Mouse (Mus musculus) ES-Bruce4 (cell line): ENCODE measurements around the gene Slc43a1.

Experiments
- CTCF ChIP-seq: IDR thresholded peaks from one replicate; pipeline ENCODE4 v1.8.1; 2011; ENCODE audit warnings: low read depth, low read length
- EP300 ChIP-seq: IDR thresholded peaks from 2 replicates; pipeline ENCODE4 v1.6.1; 2011; ENCODE audit warnings: low read depth, low read length; ENCODE audit not compliant: insufficient read depth
- POLR2A ChIP-seq: IDR thresholded peaks from one replicate; pipeline ENCODE4 v1.8.1; 2011; ENCODE audit warnings: low read length; ENCODE audit not compliant: insufficient read depth

GRCm38 (mm10) chr2:84850407-84851129 is 11.9 kb downstream of the Slc43a1 start:
- TF ChIP-seq CTCF (no peak), POLR2A (no peak), EP300 (no peak)
